Mouse (Mus musculus) forebrain, embryonic 10.5 days (tissue): ENCODE data around the gene Etnppl. TPM values are rescaled to one million over a fixed set of nuclear protein-coding genes. Genes with fewer than 3 reads are reported as not detected.

Source experiments
- DNase-seq: peaks from one replicate; pipeline ENCODE4 v3.0.0-alpha.2; 2017; ENCODE audit warnings: low spot score; ENCODE audit errors: extremely low spot score
- H3K27ac ChIP-seq: fragments of 300-500 bp; sonication (generic); 2 replicates; pipeline ENCODE4 v1.5.1; 2016; ENCODE audit warnings: mild to moderate bottlenecking
- H3K27me3 ChIP-seq: fragments of 300-500 bp; sonication (generic); 2 replicates; pipeline ENCODE4 v1.6.1; 2016; ENCODE audit warnings: mild to moderate bottlenecking; ENCODE audit not compliant: poor library complexity, severe bottlenecking
- H3K36me3 ChIP-seq: fragments of 300-500 bp; sonication (generic); replicated peaks from 2 replicates; pipeline ENCODE4 v1.6.1; 2016; ENCODE audit warnings: mild to moderate bottlenecking, moderate library complexity
- H3K4me1 ChIP-seq: fragments of 300-500 bp; sonication (generic); 2 replicates; pipeline ENCODE4 v1.6.1; 2016
- H3K4me3 ChIP-seq: fragments of 300-500 bp; sonication (generic); 2 replicates; pipeline ENCODE4 v1.5.1; 2016; ENCODE audit warnings: mild to moderate bottlenecking, moderate library complexity
- H3K9me3 ChIP-seq: fragments of 300-500 bp; sonication (generic); 2 replicates; pipeline ENCODE4 v1.6.1; 2016; ENCODE audit warnings: mild to moderate bottlenecking, moderate library complexity
- WGBS: fragments of 180-500 bp; shearing (Covaris S2); methylation state at CpG from one replicate; pipeline ENCODE4 v1.1.7; 2016; 5-methylcytosine and 5-hydroxymethylcytosine counted together
- polyA plus RNA-seq: library from polyadenylated mRNA; unstranded; fragments of >200 nt; fragmentation: Nextera tagmentation; extraction: Ambion mirVana; gene quantifications from 2 replicates; pipeline ENCODE4 v1.2.1, GENCODE M21; 2016

The Etnppl gene
- not detected in 2 replicates for polyA plus RNA-seq

DNA sequence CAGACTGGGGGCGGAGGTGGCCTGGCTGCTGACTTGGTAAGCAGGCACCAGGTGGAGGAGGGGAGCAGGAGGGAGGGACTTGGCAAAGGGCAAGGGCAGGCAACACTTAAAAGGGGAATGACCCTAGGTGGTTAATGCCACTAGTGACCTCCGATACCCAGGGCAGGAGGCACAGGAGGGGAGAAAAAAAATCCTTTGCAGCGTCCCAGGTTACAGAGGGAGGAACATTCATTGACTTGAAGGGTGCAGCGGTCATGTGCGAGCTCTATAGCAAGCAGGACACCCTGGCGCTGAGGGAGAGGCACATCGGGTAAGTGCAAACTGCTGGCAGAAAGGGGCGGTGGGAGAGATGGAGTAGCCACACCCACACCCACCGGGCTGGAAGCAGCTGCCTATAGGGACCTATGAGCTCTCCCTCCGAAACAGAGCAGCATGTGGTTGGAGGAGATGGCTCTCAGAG, at the start of gene Etnppl:
TSS of gene Etnppl (plus strand) at position 10 of the 460 bp plus-strand sequence.
- WGBS = 3% methylated on average over 10 of the region's 10 CpGs
- Histone ChIP-seq H3K4me1 (peaks cover 19% of the 10 kb centered on the region), H3K36me3 (no peaks in the 10 kb centered on the region), H3K4me3 (peak within 1 kb of the TSS; percentile 41), H3K27ac (no peak within 1 kb of the TSS), H3K9me3 (no peaks in the 10 kb centered on the region), H3K27me3 (peaks cover 16% of the 10 kb centered on the region; the same call in 1 of the 2 replicates)
- peak; percentile 27 for DNase-seq

DNA sequence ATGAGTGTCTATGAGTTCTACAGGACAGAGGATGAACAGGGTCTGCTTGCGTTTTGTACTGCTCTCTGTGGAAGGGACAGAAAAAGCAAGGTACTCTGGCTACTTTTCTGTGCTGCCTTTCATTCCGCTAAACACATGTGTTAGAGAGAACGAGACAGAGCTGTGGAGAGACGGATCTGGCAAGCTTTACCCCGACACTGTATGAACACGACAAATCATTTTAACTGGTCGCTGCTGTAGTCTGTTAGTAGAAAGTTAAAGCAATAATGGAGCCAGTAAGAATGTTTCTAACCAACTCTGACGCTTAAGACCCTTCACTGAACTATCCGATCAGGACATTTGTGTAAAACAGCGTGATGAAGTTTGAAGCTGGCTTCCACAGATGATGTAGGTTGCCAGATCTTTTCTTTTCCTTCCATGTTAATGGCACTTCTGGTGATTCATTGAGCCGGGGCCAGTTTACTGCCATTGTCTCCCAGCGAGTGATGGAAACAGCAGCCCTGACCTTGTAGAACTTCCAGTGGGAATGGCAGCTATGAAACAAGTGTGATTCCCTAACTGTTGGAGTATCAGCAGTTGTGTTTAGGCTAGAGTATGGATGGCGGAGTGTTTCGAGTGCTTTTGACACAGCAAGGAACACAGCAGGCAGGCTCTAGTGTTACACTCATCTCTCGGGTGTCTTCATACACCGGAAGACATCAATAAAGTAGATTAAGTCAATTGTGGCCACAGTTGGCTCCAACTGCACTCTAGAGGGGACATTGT, 48.7 kb upstream of the Etnppl start:
- no peaks in the 10 kb centered on the region for H3K36me3 ChIP-seq
- no peaks in the 10 kb centered on the region for H3K9me3 ChIP-seq
- no peaks in the 10 kb centered on the region for H3K4me1 ChIP-seq
- DNase-seq = no peak
- 87% methylated on average over 16 of the region's 16 CpGs for WGBS
- H3K27ac ChIP-seq = no peak overlapping the region
- H3K27me3 ChIP-seq = no peaks in the 10 kb centered on the region
- H3K4me3 ChIP-seq = no peak overlapping the region

DNA sequence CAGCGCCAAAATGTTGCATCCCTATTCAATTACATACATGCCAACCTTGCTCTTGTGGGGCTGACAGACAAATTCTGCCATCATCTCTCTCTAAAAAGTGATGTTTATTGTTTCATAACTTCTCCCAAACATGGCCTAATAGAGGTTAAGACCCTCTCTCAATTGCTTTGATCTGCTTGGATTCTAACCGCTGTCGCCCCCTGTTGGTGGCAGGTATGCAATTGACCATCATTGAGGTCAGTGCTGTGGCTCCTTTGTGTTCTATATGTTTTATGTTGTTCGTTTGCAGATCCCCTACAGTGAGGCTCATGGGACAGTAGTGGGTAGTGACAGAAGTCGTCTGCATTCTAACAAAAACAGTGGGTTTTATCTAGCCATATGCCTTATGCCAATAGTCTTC, 44.0 kb upstream of the Etnppl start:
- Histone ChIP-seq H3K27ac (no peak overlapping the region), H3K4me3 (no peak overlapping the region), H3K9me3 (no peaks in the 10 kb centered on the region), H3K36me3 (no peaks in the 10 kb centered on the region), H3K27me3 (no peaks in the 10 kb centered on the region), H3K4me1 (no peaks in the 10 kb centered on the region)
- 76% methylated on average over 5 of the region's 5 CpGs for WGBS
- no peak for DNase-seq

DNA sequence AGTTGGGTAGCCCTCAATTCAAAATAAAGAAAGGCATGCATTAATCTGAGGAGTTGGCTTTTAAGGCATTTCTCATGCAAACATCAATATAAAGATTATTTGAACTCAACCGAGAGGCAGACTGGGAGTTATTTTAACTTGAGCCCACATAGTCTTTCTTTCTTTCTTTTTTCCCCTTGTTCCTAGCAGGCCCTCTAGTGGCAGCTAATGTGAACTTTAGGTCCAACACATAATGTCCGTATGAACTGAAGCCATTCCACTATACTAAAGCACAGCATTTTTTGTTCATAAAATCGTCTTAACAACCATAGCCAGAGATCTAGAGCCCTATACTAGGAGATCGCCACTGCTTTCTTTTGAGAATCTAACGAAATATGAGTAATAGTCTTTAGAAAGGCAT, 42.6 kb upstream of the Etnppl start:
- Histone ChIP-seq H3K9me3 (no peaks in the 10 kb centered on the region), H3K27me3 (no peaks in the 10 kb centered on the region), H3K27ac (no peak overlapping the region), H3K36me3 (no peaks in the 10 kb centered on the region), H3K4me1 (peaks cover 4% of the 10 kb centered on the region; the same call in 1 of the 2 replicates), H3K4me3 (no peak overlapping the region)
- WGBS = 29% methylated on average over 5 of the region's 5 CpGs
- DNase-seq = no peak

DNA sequence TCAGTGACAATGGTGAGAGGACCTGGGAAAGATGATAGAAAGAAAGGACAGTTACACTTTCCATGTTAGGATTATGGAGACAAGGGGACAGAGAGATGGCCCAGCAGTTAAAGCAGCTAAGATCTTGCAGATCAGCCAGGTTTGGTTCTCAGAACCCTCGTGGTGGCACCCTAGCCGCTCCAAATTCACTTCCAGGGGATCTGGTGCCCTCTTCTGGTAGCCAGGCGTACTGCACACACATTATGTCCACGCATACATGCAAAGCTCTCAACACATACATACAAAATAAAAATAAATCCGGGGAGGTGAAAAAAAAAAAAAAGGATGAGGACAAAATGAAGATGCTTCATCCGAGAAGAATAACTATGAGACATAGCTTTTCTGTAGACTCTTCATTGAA, 40.6 kb upstream of the Etnppl start:
- Histone ChIP-seq H3K27me3 (no peaks in the 10 kb centered on the region), H3K36me3 (no peaks in the 10 kb centered on the region), H3K9me3 (no peaks in the 10 kb centered on the region), H3K4me3 (no peak overlapping the region), H3K27ac (no peak overlapping the region), H3K4me1 (peaks cover 9% of the 10 kb centered on the region; the same call in 1 of the 2 replicates)
- DNase-seq = no peak
- WGBS = 71% methylated on average over 6 of the region's 6 CpGs

DNA sequence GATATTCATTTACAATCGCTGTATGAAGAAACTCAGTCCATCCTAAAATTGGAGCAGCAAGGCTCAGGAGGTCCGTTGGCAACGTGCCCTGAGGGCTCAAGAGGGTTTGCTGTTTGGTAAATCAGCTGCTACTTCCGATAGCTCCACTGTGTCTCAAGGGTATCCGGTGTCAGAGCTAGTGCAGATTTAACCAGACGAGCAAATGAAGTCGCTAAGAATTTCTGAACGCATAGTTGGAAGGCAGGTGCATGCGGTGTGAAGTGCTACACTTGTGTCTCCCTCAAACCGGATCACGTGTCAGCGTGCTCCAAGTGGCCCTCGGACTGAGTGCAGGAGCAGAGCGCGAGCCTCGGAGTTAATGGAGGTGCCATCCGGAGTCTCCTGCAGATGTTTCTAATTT, 37.7 kb upstream of the Etnppl start:
- 72% methylated on average over 17 of the region's 17 CpGs for WGBS
- H3K4me1 ChIP-seq = peaks cover 16% of the 10 kb centered on the region; the same call in 1 of the 2 replicates
- no peaks in the 10 kb centered on the region for H3K9me3 ChIP-seq
- H3K36me3 ChIP-seq = no peaks in the 10 kb centered on the region
- no peak overlapping the region for H3K4me3 ChIP-seq
- no peaks in the 10 kb centered on the region for H3K27me3 ChIP-seq
- no peak for DNase-seq
- no peak overlapping the region for H3K27ac ChIP-seq

DNA sequence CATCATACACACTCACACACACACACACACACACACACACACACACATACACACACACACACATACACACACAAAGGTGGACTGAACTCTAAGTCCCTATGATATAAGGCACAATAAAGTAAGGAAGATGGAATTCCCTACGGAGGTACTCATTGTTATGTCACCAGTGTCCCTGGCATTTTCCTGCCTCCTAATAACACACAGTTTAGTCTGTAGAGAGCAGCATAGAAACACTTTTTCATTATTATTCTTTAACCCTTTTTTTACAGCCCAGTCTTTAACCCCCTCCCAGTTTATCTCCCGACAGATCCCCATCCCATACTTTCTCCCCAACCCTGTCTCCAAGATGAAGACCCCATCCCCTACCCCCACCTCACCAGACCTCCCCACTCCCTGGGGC, 35.7 kb upstream of the Etnppl start:
- DNase-seq = no peak
- Histone ChIP-seq H3K4me1 (peaks cover 16% of the 10 kb centered on the region; the same call in 1 of the 2 replicates), H3K36me3 (no peaks in the 10 kb centered on the region), H3K27me3 (no peaks in the 10 kb centered on the region), H3K27ac (no peak overlapping the region), H3K4me3 (no peak overlapping the region), H3K9me3 (no peaks in the 10 kb centered on the region)
- 85% methylated on average over 2 of the region's 2 CpGs for WGBS

DNA sequence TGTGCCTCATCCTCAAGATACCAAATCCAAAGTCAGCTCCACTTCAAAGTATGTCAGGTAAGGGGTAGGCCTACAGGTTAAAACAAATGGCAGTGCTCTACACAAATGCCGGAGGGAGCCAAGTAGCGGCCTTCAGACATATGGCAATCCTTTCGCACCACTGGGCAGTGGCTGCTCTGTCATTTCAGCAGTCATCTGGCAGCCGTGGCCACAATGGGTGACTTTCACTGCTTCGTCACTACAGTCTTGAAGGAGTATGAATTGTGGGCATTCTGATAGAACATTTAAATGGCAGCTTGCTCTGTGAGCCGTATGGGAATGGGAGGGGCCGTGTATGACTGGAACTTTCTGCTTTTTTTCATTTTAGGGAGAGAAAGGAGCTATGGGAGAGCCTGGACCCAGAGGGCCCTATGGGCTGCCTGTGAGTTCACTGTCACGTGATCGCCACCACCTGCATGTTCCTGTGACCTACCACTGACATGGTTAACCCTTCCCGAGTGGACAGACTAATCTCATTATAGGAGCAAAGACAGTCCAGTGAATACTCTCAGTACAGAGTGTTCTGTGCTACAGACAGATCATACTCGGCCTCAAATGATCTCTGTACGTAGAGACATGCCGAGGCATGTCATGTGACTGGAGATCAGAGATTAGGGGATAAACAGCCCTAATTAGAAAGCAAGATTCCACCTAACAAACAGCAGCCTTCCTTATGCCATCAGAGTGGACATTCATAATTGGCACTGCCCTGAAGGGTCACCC, 34.2 kb upstream of the Etnppl start:
- Histone ChIP-seq H3K36me3 (no peaks in the 10 kb centered on the region), H3K4me1 (peaks cover 16% of the 10 kb centered on the region; the same call in 1 of the 2 replicates), H3K4me3 (no peak overlapping the region), H3K9me3 (no peaks in the 10 kb centered on the region), H3K27ac (no peak overlapping the region), H3K27me3 (no peaks in the 10 kb centered on the region)
- WGBS = 86% methylated on average over 13 of the region's 13 CpGs
- no peak for DNase-seq

DNA sequence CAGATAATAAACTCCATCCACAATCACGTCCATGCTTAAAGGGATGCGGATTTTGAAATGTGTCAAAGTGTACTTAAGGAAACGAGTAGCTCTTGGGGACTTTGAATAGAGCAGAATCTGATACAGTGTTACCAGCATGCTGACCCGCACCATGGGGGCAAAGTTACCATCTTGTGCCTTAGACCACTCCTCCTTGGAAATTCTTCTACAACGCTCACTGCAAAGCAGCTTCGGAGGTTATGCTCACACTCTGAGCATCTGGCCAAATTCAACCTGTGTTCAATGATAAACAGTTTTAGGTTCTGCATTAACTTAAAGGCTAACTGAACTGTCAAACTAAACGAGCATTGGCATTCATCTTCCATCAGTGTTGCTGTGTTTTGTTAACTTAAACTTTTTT, 33.2 kb upstream of the Etnppl start:
- no peak for DNase-seq
- Histone ChIP-seq H3K27me3 (no peaks in the 10 kb centered on the region), H3K9me3 (no peaks in the 10 kb centered on the region), H3K4me1 (peaks cover 20% of the 10 kb centered on the region; the same call in 1 of the 2 replicates), H3K27ac (no peak overlapping the region), H3K36me3 (no peaks in the 10 kb centered on the region), H3K4me3 (no peak overlapping the region)
- 85% methylated on average over 7 of the region's 7 CpGs for WGBS

DNA sequence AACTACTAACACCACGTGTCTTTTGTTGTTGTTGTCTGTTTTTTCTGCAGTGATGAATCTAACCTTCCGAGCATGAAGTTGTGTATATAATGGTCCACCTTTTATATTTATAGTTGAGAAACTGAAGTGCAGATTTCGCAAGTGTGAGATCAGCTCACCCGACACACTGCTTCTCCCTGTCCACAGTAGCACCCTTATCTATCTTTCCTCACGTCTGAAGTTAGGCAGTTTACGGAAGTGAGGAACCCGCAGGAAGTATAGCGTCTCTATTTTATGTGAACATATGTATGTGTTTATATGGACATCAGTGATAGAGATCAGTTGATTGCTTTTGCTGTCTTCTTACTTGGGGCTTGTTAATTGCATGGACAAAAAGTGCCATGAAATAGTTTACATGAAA, 22.2 kb upstream of the Etnppl start:
- Histone ChIP-seq H3K36me3 (no peaks in the 10 kb centered on the region), H3K27me3 (no peaks in the 10 kb centered on the region), H3K4me3 (no peak overlapping the region), H3K4me1 (no peaks in the 10 kb centered on the region), H3K27ac (no peak overlapping the region), H3K9me3 (no peaks in the 10 kb centered on the region)
- WGBS = 92% methylated on average over 8 of the region's 8 CpGs
- no peak for DNase-seq

DNA sequence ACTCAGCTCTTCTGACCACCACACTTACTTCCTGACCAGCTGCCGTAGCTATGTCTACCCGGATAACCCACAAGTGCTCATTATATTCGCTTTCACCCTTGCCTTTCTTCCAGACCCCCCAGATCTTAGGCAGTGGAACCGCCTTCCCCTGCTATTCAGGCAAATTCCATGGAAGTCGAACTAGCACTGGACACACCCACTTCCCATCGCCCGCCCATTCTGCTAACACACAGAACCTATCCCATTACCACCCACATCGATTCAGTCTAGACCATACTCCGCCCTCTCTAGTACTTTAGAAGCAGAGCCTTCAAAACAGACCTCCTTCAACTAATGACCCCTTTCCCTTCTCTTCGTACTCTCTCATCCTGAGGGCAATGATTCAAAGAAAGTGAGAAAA, 15.8 kb upstream of the Etnppl start:
- H3K9me3 ChIP-seq = no peaks in the 10 kb centered on the region
- 84% methylated on average over 10 of the region's 10 CpGs for WGBS
- no peaks in the 10 kb centered on the region for H3K36me3 ChIP-seq
- H3K27ac ChIP-seq = no peak overlapping the region
- no peaks in the 10 kb centered on the region for H3K27me3 ChIP-seq
- no peaks in the 10 kb centered on the region for H3K4me1 ChIP-seq
- DNase-seq = no peak
- no peak overlapping the region for H3K4me3 ChIP-seq

DNA sequence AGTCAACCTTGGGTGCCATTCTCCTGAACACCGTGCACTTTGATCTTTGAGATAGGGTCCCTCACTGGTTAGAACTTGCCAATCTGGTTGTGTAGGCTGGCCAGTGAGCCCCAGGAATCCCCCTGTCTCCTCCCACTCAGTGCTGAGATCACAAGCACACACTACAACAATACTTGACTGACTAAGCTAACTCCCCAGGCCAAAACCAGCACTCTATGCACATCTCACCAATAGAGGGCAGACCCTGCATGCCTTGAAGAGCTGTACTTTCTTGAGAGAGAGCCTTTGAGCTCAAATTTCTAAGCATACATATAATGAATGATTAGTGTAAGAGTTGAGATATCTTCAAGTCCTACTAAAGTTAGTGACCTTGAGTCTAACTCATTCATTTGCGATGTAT, 9.3 kb upstream of the Etnppl start:
- 75% methylated on average over 2 of the region's 2 CpGs for WGBS
- no peaks in the 10 kb centered on the region for H3K36me3 ChIP-seq
- DNase-seq = no peak
- H3K4me1 ChIP-seq = no peaks in the 10 kb centered on the region
- no peaks in the 10 kb centered on the region for H3K9me3 ChIP-seq
- H3K27me3 ChIP-seq = no peaks in the 10 kb centered on the region
- no peak overlapping the region for H3K4me3 ChIP-seq
- H3K27ac ChIP-seq = no peak overlapping the region

DNA sequence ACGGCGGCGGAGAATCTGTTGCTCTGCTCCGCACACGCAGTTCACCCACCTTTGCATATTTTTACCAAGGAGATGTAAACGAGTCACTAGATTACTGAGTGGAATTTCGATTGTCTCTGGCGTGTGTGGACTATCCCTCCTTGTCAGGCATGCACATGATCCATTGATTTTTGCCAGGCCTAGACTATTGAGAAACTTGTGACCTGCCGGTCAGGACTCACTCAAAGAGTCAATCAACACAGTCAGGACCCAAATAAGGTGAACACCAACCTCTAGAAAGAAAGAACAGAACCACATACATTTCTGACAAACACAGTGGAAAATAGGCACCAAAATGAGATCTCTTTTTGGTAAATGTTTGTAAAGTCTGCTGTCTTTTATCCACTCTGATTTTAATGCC, 2.8 kb upstream of the Etnppl start:
- peaks cover 16% of the 10 kb centered on the region; the same call in 1 of the 2 replicates for H3K27me3 ChIP-seq
- H3K27ac ChIP-seq = no peak overlapping the region
- 89% methylated on average over 9 of the region's 9 CpGs for WGBS
- DNase-seq = no peak
- H3K4me3 ChIP-seq = no peak overlapping the region
- no peaks in the 10 kb centered on the region for H3K36me3 ChIP-seq
- no peaks in the 10 kb centered on the region for H3K9me3 ChIP-seq
- H3K4me1 ChIP-seq = peaks cover 14% of the 10 kb centered on the region
